Mouse (Mus musculus) testis, postnatal 14 days (tissue): ENCODE results near the gene Tcf7l1.

ENCODE experiments used
- DNase-seq: peaks from one replicate; pipeline ENCODE4 v3.0.0; 2021; ENCODE audit warnings: low spot score

Gene Tcf7l1

DNA sequence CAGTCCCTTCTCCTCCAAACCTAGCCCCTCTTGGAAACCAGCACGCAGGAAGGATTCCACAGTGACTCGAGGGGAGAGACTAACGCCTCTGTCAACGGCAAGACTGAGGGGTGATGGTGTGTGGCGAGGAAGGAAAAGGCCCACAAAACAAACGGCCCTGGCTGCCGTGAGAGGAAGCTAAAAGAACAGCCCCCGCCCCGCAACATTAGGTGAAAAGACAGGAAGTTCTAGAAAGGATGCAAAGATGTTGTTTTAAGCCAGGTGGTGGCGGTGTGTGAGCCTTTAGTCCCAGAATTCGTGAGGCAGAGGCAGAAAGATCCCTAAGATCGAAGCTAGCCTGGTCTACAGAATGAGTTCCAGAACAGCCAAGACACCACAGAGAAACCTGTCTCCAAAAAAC, 43.3 kb downstream of the Tcf7l1 start:
- DNase-seq = no peak

DNA sequence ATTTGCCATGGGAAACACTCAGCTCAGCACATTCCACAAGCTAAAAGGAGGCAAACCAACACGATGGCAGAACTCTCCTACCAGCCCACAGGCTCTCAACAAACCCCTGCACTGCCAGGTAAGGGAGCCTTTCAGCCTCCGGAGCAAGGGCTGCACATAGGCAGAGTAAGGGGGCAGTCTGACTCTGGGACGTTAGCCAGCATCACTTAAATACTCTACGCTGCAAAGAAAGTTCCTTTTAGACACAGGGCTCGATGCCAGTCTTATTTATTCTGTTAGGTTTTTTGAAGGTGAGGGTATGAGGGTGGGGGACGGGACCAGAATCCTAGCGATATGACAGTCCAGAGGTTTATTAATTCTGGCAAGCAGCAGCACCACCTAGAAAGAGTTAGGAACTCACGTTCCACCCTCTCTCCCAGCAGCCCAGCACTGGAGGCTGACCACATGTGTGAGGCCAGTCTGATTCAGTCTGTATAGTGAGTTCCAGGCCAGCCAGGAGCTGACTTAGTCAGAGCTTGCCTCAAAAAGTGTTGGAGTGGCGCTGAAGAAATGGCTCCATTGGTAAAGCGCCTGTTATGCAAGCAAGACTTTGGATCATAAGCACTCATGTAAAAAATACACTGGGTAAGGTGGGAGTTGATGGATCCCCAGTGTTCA, 44.8 kb downstream of the Tcf7l1 start:
- no peak for DNase-seq

DNA sequence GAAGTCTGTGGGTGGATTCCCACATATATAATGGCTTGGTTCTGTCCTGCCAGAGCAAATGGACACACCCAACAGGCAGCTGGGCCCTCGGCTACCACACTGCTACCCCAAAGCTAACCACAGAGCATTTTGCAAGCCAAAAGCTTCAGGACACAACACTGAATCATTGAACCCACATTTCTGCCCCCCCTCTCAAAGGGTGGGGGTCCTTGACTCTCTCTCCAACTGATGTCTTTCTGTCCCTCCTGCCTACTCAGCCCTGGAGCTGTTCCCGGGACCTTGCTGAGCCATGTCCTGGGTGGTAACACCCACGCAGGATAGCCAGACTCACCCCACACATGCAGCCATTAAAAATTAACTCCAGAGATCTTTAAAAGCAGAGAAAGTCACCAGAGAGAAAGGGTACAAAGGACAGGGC, 45.4 kb downstream of the Tcf7l1 start:
- no peak for DNase-seq

DNA sequence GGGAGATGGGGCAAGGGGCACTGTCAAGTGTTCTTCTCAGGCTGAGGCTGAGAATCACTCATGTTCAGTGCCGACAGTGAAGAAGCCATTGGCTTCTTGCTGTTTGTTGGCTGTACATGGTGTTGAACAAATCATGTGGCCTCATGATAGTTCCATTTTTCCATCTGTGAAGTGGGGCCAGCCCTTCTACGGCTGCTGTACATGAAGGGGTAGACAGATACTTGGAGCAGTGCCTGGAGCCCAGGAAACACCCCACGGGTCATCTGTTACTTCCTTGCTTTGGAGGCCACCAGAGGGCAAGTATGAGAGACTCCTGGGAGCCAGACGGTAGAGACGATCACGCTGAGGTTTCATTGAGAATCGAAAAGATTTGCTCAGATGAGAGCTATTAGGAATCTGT, 46.7 kb downstream of the Tcf7l1 start:
- DNase-seq = no peak

DNA sequence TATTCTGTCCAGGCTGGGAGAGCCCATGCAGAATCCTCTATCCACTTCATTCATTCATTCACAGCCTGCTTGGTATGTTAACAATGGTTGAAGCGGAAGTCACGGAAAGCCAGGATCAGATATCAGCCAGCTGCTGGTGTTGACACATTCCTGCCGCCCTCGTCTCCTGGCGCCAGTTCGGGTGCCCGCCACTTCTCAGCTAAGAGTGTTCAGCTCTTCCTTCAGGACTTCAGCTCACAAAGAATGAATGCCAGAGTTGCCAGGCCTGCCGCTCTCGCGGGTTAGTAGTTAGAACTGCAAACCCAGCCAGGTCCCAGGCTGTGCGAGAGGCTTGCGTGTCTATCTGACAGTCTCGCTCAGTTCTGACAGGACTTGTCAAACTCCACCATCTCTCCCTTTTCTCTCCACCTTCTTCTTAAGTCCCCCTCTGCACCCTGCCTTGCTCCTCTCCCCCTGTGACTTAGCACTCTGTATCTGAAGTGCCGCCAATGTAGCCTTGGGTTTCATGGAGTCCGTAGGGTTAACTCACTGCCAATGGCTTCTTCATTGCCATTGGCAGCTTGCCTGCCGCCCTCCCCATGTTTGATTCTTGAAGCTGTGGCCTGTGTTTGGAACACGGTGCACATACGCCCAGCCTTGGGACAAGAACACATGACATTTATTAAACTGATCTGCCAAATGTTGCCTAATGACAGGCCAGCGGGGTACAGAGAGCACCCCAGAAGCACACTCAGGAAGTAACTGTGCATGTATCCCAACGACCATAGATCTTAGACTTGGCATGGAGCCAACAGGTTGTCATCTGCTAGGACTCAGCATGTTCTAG, 48.2 kb downstream of the Tcf7l1 start:
- peak; percentile 46 for DNase-seq

DNA sequence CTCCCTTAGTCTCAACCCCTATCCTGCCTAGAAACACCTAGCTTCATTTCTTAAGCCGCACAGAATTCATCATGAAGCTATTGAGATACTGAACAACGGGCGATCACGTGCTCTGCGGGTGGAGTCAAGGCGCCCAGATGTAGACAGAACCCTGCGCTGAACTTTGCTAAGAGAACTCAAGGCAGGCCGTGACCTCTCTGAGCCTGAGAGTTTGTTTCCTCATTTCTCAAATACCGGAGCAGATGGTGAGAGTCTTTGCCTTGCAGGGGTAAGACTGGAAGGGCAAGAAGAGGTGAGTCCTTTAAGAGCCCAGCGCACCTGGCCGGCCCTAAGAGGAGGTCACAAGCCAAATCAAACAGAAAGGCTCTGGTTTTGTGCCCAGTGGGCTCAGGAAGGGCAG, 52.2 kb downstream of the Tcf7l1 start:
- DNase-seq = no peak

DNA sequence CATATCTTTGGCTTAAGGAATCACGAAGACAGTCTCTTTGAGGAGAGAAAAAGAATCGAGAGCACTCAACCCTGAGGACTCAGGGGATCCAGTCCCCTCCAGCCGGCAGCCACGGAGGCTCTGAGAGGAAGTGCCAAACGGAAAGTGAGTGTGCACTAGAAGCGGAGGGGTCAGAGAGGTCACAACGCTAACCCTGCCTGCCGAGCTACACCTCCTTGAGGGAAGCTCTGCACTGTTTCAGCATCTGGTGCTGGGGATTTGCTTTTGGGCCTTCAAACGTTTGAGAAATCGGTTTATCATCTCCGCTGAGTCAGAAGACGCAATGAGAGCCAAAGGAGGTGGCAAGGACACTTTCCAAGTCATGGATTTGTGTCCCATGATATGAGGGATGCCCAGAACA, 53.8 kb downstream of the Tcf7l1 start:
- no peak for DNase-seq

DNA sequence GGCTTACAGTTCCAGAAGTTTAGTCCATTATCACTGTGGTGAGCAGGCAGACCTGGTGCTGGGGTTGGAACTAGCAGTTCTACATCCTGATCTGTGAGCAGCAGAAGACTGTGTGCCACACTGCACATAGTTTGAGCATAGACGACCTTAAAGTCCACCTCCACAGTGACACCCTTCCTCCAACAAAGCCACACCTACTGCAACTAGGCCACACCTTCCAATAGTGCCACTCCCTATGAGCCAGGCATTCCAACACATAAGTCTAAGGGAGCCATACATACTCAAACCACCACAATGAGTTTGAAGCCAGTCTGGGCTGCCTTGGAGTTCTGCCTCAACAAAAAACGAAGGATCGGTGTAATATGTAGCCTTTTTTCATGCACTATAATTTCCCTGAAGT, 55.7 kb downstream of the Tcf7l1 start:
- no peak for DNase-seq

DNA sequence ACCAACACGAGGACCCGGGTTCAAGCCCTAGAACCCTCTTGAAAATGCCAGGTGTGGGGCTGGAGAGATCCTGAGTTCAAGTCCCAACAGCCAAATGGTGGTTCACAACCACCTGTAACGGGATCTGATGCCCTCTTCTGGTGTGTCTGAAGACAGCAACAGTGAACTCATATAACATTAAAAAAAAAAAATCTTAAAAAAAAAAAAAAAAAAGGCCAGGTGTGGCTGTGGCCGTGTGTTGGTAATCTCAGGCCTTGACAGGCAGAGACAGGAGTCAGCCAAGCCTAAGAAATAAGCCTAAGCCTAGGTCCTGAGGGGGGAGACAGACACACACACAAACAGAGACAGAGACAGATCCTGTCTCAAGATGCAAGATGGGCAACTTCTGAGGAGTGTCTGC, 56.9 kb downstream of the Tcf7l1 start:
- no peak for DNase-seq

DNA sequence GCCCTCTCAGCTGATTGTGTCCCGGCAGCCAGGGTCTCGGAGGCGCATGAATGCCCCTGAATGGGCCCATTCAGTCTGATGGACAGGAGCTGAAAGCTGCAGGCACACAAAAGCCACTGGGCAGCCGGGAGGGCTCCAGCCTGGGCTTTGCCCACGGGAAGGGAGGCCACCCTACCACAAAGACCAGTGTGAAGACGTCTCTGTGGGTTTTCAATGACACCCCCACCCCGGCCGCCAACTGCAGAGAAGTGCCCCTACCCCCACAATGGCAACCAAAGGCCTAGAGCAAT, 58.5 kb downstream of the Tcf7l1 start:
- no peak for DNase-seq

DNA sequence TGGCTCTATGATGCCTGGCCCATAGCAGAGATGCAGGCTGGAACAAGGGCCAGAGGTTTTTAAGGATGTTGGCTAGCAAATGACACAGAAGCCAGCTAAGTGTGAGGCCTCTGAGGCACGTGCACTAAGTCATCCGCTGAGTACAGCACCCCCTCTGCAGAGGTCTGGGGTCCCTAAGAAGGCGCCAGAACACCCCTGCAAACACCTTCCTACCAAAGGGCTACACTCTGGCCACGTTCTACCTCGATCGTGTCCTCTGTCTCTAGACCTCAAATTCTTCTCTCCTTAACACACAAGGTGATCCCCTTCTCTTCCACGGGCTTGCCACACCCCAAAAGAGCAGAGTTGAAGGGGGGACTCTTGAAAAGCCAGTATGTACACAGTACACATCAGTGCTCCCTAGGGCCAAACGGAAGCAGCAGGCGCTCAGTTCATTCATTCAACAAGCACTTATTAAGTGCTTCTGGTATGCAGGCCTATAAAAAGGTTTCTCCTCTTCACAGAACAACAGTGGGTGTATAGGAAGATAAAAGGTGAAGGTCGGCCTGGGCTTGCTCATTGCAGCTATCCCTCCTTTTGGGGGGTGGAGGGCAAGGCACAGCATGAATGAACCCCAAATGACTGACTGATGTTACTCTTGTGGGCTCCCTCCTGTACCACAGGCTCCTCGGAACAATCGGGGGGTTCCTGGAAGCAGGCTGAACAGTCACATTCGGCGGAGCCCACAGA, 59.1 kb downstream of the Tcf7l1 start:
- DNase-seq = no peak

DNA sequence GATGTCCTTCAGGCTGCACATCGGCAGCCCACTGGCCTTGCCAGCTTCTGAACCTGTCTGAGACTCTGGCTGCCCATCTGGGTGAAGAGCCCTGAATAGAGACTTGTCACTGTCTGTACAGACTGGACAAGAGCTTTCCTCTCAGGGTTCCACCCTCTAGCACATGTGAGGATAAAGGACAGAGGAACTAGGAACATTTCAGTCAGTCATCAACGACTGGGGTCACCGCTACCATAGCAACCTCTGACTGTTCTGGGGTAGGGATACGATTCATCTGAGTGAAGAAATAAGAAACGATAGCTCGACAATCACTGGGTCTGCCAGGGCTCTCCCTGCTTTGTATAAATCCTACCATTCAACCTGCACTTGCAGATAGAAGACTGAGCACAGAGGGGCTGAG, 61.2 kb downstream of the Tcf7l1 start:
- DNase-seq = no peak

DNA sequence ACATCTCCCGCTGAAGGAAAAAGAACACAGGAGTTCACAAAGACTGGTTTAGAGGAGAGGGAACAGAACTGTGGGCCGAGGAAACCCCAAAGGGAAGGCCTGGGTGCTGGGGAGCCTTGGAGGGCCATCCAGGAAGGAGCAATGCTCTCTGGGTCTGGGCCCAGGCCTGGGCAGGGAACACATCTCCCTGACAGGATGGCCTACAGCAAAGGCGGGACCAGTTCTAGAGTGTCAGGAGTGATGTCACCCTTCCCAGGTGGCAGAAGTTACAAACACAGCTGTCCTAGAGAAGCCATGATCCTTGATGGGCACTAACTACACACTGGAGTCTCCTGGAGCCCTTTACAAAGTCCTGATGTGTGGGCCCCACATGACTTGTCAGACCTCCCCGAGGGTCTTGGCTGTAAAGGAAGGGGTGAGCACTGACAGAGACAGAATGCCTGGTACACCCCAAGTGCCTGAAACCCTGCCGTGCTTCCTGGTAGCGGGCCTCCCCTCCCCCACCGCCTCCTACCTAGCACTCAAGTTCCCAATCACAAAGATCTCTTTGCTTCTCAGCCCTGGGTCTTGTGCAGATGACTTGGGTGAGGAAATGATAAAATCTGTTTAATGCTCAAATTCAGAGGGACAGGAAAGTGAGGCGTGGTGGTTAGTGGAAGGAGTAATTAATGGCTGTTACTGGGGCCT, 64.4 kb downstream of the Tcf7l1 start:
- DNase-seq = no peak

DNA sequence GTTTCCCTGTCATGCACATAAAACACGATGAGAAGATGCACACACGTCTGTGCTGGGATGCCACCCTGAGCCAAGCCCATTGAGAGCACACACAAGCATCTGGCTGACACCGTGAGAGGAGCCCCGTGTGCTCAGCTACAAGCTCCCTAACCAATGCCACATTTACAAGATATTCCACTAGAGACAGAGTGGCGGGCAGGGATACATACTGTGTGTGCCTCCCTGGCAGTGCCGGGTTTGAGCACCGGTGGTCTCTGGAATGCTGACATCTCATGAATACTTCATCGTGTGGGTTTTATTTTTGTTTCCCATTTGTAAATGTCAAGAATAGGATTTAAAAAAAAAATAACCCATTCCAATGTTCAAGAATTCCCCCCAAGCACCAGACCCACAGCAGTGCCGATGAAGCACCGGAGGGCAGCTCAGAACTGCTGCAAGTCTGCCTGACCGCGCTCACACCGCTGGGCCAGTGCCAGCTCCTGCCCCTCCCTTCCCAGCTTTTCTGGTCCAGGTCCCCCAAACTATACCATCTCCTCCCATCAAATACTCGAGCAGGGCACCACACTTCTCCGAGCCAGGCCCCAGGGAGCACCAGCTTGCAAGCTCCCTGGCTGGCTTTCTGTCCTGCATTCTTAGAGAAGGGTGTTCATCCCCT, 65.2 kb downstream of the Tcf7l1 start:
- no peak for DNase-seq

DNA sequence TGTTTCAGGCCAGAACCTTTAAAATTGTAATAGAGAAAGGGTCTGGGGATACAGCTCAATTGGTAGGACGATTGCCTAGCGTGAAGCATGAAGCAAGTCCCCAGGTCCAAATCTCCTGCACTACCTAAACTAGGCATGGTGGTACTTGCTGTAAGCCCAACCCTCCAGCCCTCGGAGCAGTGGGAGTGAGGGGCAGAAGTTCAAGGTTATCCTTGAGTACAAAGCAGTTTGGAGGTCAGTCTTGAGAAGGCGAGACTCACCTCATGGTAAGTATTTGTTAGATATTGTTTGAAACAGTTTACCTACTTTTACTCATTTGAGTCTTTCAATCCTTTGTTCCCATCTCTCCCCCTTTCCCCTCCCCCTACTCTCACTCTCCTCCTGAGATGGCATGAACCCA, 65.9 kb downstream of the Tcf7l1 start:
- no peak for DNase-seq

DNA sequence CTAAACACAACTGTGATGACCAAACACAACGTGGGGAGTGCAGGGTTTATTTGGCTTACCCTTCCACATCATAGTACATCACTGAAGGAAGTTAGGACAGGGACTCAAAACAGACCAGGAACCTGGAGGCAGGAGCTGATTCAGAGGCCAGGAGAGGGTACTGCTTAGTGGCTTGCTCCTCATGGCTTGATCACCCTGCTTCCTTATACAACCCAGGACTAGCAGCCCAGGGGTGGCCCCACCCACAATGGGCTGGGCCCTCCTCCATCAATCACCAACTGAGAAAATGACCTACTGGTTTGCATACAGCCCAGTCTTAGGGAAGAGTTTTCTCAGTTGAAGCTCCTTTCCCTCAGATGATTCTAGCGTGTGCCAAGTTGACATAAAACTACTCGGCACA, 68.2 kb downstream of the Tcf7l1 start:
- no peak for DNase-seq

DNA sequence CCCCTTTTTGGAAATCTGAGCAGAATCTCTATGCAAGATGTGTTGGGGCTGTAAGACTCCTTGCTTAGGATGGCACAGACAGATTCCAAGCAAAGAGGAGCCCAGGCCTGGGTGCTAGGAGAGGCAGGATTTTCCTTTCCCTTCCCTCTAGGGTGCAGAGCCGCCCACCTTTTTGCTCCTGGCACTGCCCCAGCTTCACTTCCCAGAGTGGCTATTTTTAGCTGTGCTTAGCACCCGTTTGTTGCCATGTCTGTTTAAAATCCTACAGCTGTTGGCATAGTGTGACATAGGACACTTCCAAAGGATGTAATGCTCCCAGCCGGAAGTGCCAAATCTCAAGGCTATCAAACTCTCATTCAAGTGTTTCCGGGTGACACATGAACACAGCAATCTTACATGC, 74.3 kb downstream of the Tcf7l1 start:
- DNase-seq = no peak

DNA sequence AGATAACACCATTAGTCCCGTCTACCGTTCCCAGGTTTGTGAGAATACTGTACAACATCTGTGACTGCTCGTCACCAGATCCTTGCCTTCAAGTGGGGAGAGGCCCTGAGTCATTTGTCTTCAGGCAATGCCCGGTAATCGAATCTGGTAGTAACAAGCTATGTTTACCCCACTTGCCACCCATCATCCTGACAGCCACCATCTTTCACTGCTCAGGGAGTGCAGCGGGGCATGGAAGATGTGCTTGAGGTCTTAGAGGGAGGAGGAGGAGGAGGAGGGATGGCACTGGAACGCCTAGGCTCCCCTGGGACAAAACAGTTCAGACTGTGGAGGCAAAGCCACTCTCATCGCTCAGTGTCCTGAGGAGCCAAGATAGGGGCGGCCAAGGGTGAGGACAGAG, 74.8 kb downstream of the Tcf7l1 start:
- DNase-seq = no peak

DNA sequence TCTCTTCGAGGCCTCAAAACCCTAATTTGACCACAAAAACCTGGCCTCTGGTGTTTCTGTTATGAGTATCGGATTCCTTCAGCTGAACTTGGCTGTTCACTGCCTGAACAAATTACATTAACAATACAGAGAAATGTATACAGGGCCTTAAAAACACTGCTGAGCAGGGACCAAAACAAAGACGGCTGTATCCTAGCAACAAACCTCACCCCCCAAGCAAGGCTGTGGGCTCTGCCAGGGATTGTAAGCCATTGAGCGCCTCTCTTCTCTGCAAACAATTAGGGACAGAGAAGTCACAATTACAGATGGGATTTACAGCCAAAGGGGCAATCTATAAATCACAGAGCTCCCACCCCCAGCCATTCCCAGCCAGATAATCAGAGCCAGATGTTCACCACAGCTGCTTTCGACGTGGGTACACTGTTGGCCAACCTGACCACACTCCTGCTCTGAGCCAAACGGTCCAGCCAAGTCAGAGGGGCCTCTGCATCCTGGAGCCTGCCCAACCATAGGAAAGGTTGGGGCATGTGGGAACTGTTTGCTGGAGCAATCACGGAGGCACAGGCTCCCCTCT, 77.5 kb downstream of the Tcf7l1 start:
- no peak for DNase-seq

DNA sequence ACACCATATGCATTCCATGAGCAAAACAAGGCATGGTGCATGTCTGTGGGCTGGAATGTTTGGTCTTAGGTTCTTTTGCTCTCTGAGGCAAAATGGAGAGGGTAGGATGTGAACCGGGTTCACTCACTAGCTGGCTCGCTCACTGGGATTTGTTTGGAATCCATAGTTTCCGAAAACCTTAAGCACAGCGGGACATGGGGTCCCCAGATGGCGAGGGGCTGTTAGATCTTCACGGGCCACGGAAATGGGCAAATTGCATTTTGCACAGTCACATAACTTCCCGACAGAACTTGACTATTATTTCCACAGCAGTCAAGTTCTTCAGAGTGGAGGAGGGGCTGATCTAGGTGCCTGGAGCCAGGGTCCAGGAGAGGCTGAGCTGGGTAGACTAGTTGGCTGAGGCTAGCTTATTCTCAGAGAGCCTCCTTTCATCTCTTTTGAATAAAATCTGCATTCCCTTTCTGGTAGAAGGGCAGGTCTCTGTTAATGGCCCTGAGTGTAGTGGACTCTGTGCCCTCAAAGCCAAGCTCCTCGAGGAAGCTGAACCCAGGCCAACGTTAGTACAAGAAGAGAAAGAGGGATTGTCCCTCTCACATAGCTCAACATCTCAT, 78.1 kb downstream of the Tcf7l1 start:
- no peak for DNase-seq

DNA sequence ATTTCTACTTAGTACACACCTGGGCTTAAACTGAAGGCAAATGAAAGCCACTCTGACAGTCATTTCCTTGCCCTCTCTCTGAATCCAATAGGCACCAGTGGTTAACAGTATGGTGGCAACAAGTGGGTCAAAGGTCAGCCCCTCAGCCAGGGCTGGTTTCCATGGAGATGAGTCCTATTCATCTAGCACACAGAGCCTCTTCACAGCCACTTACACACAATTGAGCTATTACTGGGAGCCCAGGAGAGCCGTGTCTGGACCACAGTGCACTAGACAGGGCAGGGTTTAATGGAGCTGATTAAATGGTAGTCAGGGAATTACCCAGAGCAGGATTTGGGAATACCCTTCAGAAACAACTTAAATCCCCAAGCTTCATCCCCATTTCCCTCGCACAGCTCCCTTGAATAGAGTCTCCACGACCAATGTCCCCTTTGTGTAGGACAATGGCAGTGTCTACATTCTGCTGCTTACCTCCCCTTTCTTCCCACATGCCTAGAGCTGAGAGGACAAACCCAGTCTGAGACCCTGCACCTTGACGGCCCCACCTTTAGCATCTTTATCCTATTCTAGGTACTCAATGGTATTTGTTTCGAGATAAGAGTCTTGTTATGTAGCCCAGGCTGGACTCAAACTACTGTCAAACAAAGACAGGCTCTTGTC, 89.5 kb downstream of the Tcf7l1 start:
- no peak for DNase-seq
